Mouse (Mus musculus) MEL (cell line): Measurements from ENCODE around the gene Pakap. TPM values are rescaled to one million over a fixed set of nuclear protein-coding genes. Genes with fewer than 3 reads are reported as not detected.

Source experiments
- DNase-seq: peaks from one replicate; pipeline ENCODE4 v3.0.0; 2011; ENCODE audit warnings: low read depth, low spot score
- H3K27ac ChIP-seq: 2 replicates; pipeline ENCODE4 v1.5.1; 2012; ENCODE audit warnings: low read depth, mild to moderate bottlenecking, control low read depth, low read length, moderate library complexity; ENCODE audit not compliant: control insufficient read depth
- H3K27me3 ChIP-seq, 2 experiments: fragments of 150-350 bp in 1 of 2; sonication (generic) in 1 of 2; 2 replicates each; pipeline ENCODE4 v1.6.1; 2012; ENCODE audit warnings: low read length in 2 of 2, mild to moderate bottlenecking in 2 of 2, improper control_type of control experiment in 1 of 2, moderate library complexity in 1 of 2; ENCODE audit not compliant: insufficient read depth in 2 of 2, control insufficient read depth in 1 of 2
- H3K36me3 ChIP-seq, 2 experiments: 2 replicates each; pipeline ENCODE4 v1.6.1; 2012 to 2014; ENCODE audit warnings: low read length in 2 of 2, improper control_type of control experiment in 1 of 2, inconsistent platforms in 1 of 2, mild to moderate bottlenecking in 1 of 2; ENCODE audit not compliant: insufficient read depth in 2 of 2, control insufficient read depth in 1 of 2
- H3K4me1 ChIP-seq, 2 experiments: fragments of 150-350 bp in 1 of 2; sonication (generic) in 1 of 2; 2 replicates each; pipeline ENCODE4 v1.6.1; 2012; ENCODE audit warnings: low read length in 2 of 2, improper control_type of control experiment in 1 of 2, mild to moderate bottlenecking in 1 of 2; ENCODE audit not compliant: insufficient read depth in 2 of 2, control insufficient read depth in 1 of 2
- H3K4me3 ChIP-seq, 2 experiments: fragments of 150-350 bp in 1 of 2; sonication (generic) in 1 of 2; 2 replicates each; pipeline ENCODE4 v1.5.1; 2012; ENCODE audit warnings: low read depth in 2 of 2, low read length in 2 of 2, mild to moderate bottlenecking in 2 of 2, moderate library complexity in 2 of 2, control low read depth in 1 of 2, improper control_type of control experiment in 1 of 2; ENCODE audit not compliant: control insufficient read depth in 1 of 2, insufficient read depth in 1 of 2
- H3K79me2 ChIP-seq: 2 replicates; pipeline ENCODE4 v1.6.1; 2012; ENCODE audit warnings: mild to moderate bottlenecking, low read length, moderate library complexity; ENCODE audit not compliant: control insufficient read depth, poor library complexity, insufficient read depth
- H3K9ac ChIP-seq: 2 replicates; pipeline ENCODE4 v1.6.1; 2012; ENCODE audit warnings: low read depth, mild to moderate bottlenecking, control low read depth, low read length, moderate library complexity; ENCODE audit not compliant: control insufficient read depth, poor library complexity, severe bottlenecking
- H3K9me3 ChIP-seq: fragments of 150-350 bp; sonication (generic); replicated peaks from 2 replicates; pipeline ENCODE4 v1.6.1; 2012; ENCODE audit warnings: mild to moderate bottlenecking, low read length, improper control_type of control experiment, moderate library complexity; ENCODE audit not compliant: insufficient read depth
- BHLHE40 ChIP-seq: IDR thresholded peaks from 2 replicates; pipeline ENCODE4 v1.6.1; 2012; ENCODE audit warnings: low read depth, mild to moderate bottlenecking, inconsistent platforms, low read length, improper control_type of control experiment, borderline replicate concordance
- CHD1 ChIP-seq: IDR thresholded peaks from 2 replicates; pipeline ENCODE4 v1.6.1; 2012; ENCODE audit warnings: low read depth, mild to moderate bottlenecking, inconsistent platforms, low read length, improper control_type of control experiment
- CHD2 ChIP-seq: IDR thresholded peaks from 2 replicates; pipeline ENCODE4 v1.6.1; 2011; ENCODE audit warnings: low read length, improper control_type of control experiment
- CTCF ChIP-seq, 3 experiments: IDR thresholded peaks in 2 of 3; conservative IDR thresholded peaks in 1 of 3; 2 replicates each; pipeline ENCODE4 v1.5.1; 2011 to 2012; ENCODE audit warnings: low read length in 3 of 3, low read depth in 2 of 3, mild to moderate bottlenecking in 2 of 3, improper control_type of control experiment in 1 of 3, inconsistent platforms in 1 of 3, mixed read lengths in 1 of 3, moderate library complexity in 1 of 3; ENCODE audit not compliant: control insufficient read depth in 1 of 3, insufficient read depth in 1 of 3, poor library complexity in 1 of 3, severe bottlenecking in 1 of 3
- ELF1 ChIP-seq: IDR thresholded peaks from 2 replicates; pipeline ENCODE4 v1.6.1; 2014; ENCODE audit warnings: low read depth, mild to moderate bottlenecking, inconsistent platforms, low read length, improper control_type of control experiment, moderate library complexity
- GATA1 ChIP-seq: IDR thresholded peaks from 2 replicates; pipeline ENCODE4 v1.6.1; 2011; ENCODE audit warnings: low read depth, low read length, improper control_type of control experiment
- MXI1 ChIP-seq: IDR thresholded peaks from 2 replicates; pipeline ENCODE4 v1.6.1; 2011; ENCODE audit warnings: mild to moderate bottlenecking, low read depth, low read length, improper control_type of control experiment
- NELFE ChIP-seq: IDR thresholded peaks from 2 replicates; pipeline ENCODE4 v1.6.1; 2011; ENCODE audit warnings: low read depth, low read length, improper control_type of control experiment
- POLR2A ChIP-seq, 2 experiments: IDR thresholded peaks; 2 replicates each; pipeline ENCODE4 v1.6.1; 2011 to 2012; ENCODE audit warnings: low read length in 2 of 2, mild to moderate bottlenecking in 2 of 2, control low read depth in 1 of 2, improper control_type of control experiment in 1 of 2, low read depth in 1 of 2, moderate library complexity in 1 of 2; ENCODE audit not compliant: control insufficient read depth in 1 of 2, insufficient read depth in 1 of 2, poor library complexity in 1 of 2
- POLR2AphosphoS5 ChIP-seq: IDR thresholded peaks from 2 replicates; pipeline ENCODE4 v1.6.1; 2012; ENCODE audit warnings: low read depth, borderline replicate concordance, mild to moderate bottlenecking, inconsistent platforms, low read length, moderate library complexity, mixed read lengths
- RCOR1 ChIP-seq: IDR thresholded peaks from 2 replicates; pipeline ENCODE4 v1.6.1; 2012; ENCODE audit warnings: low read depth, mild to moderate bottlenecking, inconsistent platforms, low read length, improper control_type of control experiment
- SIN3A ChIP-seq: IDR thresholded peaks from 2 replicates; pipeline ENCODE4 v1.6.1; 2012; ENCODE audit warnings: low read length, improper control_type of control experiment, inconsistent platforms
- TBP ChIP-seq: IDR thresholded peaks from 2 replicates; pipeline ENCODE4 v1.8.0; 2011; ENCODE audit warnings: low read depth, low read length, improper control_type of control experiment
- UBTF ChIP-seq: IDR thresholded peaks from 2 replicates; pipeline ENCODE4 v1.6.1; 2012; ENCODE audit warnings: low read depth, mild to moderate bottlenecking, inconsistent platforms, low read length, improper control_type of control experiment, moderate library complexity, borderline replicate concordance; ENCODE audit not compliant: insufficient read depth
- polyA plus RNA-seq, 2 experiments: library from polyadenylated mRNA; stranded (reverse) in 1 of 2; unstranded in 1 of 2; fragments of >175 nt in 1 of 2; fragments of >200 nt in 1 of 2; gene quantifications; 2 replicates each; pipeline versions ENCODE4 v1.2.1 to v1.2.4; 2012; ENCODE audit warnings: low replicate concordance in 2 of 2, low read depth in 1 of 2; ENCODE audit not compliant: insufficient read length in 2 of 2, insufficient read depth in 1 of 2, missing spikeins in 1 of 2
- total RNA-seq: library from RNA; depleted of rRNA; stranded (reverse); fragments of 300-350 nt; gene quantifications from 2 replicates; pipeline ENCODE4 v1.2.3, GENCODE M21; 2012

The Pakap gene
- total and polyA plus RNA-seq, 3 experiments = not detected

DNA sequence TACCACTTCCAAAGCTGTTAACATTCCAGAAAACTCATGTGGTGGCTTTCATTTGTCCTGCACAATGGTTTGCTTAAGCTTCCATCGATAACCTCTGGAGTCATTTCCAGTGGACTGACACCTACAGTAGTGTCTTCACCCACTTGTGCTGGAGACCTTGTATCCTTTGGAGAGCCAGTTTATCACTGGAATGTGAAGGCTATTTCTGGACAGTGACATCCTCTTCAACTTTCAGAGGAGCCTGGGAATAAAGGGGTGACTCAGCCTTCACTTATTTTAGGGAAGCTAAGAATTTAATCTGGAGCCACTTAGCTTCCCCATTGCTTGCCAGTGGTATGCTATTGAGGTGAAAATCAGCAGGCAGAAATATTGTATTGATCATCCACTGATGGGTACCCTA, 20.4 kb downstream of the Pakap start:
- no peak overlapping the region for H3K4me3 ChIP-seq

GRCm38 (mm10) chr4:57592751-57593150, 24.8 kb downstream of the Pakap start:
- H3K9ac ChIP-seq = no peak overlapping the region
- no peak for TF ChIP-seq NELFE
- TF ChIP-seq POLR2A (IDR thresholded peaks at IDR 0.05; ENCODE audit: control insufficient read depth in 1 of 2, insufficient read depth in 1 of 2, low read depth in 1 of 2, low read length in 2 of 2, poor library complexity in 1 of 2) = no peak
- no peak for TF ChIP-seq GATA1
- no peak for TF ChIP-seq RCOR1
- TF ChIP-seq TBP = no peak
- no peak for TF ChIP-seq BHLHE40
- no peak for TF ChIP-seq ELF1
- no peak for DNase-seq
- no peaks in the 10 kb centered on the region for H3K27me3 ChIP-seq
- H3K4me3 ChIP-seq = no peak overlapping the region
- H3K27ac ChIP-seq = no peak overlapping the region
- H3K79me2 ChIP-seq = no peaks in the 10 kb centered on the region
- H3K9me3 ChIP-seq = no peaks in the 10 kb centered on the region
- H3K4me1 ChIP-seq = no peaks in the 10 kb centered on the region
- H3K36me3 ChIP-seq = no peaks in the 10 kb centered on the region

More for the DNA sequence above, 20.4 kb downstream of the Pakap start:
- Histone ChIP-seq H3K36me3 (no peaks in the 10 kb centered on the region), H3K9me3 (no peaks in the 10 kb centered on the region), H3K27ac (no peak overlapping the region), H3K27me3 (no peaks in the 10 kb centered on the region), H3K9ac (no peak overlapping the region), H3K4me1 (no peaks in the 10 kb centered on the region), H3K79me2 (no peaks in the 10 kb centered on the region)
- no peak for DNase-seq
- no peak for TF ChIP-seq UBTF
- no peak for TF ChIP-seq CHD2
- TF ChIP-seq POLR2A (IDR thresholded peaks at IDR 0.05; ENCODE audit: control insufficient read depth in 1 of 2, insufficient read depth in 1 of 2, low read depth in 1 of 2, low read length in 2 of 2, poor library complexity in 1 of 2) = no peak
- TF ChIP-seq POLR2AphosphoS5 = no peak
- TF ChIP-seq CHD1 = no peak

- no peak for DNase-seq
- Histone ChIP-seq H3K9ac (no peak overlapping the region), H3K27me3 (no peaks in the 10 kb centered on the region), H3K36me3 (no peaks in the 10 kb centered on the region), H3K9me3 (no peaks in the 10 kb centered on the region), H3K27ac (no peak overlapping the region), H3K79me2 (no peaks in the 10 kb centered on the region), H3K4me3 (no peak overlapping the region), H3K4me1 (no peaks in the 10 kb centered on the region)
- no peak for TF ChIP-seq MXI1
- no peak for TF ChIP-seq CTCF (IDR thresholded peaks at IDR 0.05 in 2 of 3, conservative IDR thresholded peaks at IDR 0.05 in 1 of 3; ENCODE audit: control insufficient read depth in 1 of 3, insufficient read depth in 1 of 3, low read depth in 2 of 3, low read length in 3 of 3, poor library complexity in 1 of 3, severe bottlenecking in 1 of 3)
- TF ChIP-seq UBTF = no peak
- no peak for TF ChIP-seq SIN3A
- TF ChIP-seq, all 39 proteins: peak for 0
These were observed 32.0 kb downstream of the Pakap start for GRCm38 (mm10) chr4:57599946-57600345.
